Mouse (Mus musculus) thymus, adult 18-20 months (tissue): ENCODE data around the gene Syne1.

Experiments used
- DNase-seq, 2 experiments: peaks; one replicate each; pipeline ENCODE4 v3.0.0; 2022; ENCODE audit warnings: mixed read lengths in 2 of 2

Syne1 gene

GRCm38 (mm10) chr10:5045671-5046070 lies 505.6 kb downstream of the Syne1 start:
- no peak for DNase-seq

GRCm38 (mm10) chr10:5045213-5045612 lies 506.1 kb downstream of the Syne1 start:
- no peak for DNase-seq

GRCm38 (mm10) chr10:5044481-5044880 lies 506.8 kb downstream of the Syne1 start:
- DNase-seq = no peak

- DNase-seq = no peak
Measured at GRCm38 (mm10) chr10:5041254-5041653, 510.0 kb downstream of the Syne1 start.

GRCm38 (mm10) chr10:5032192-5033048 lies 518.9 kb downstream of the Syne1 start:
- no peak for DNase-seq

GRCm38 (mm10) chr10:5029883-5030282 lies 521.4 kb downstream of the Syne1 start:
- DNase-seq = no peak

GRCm38 (mm10) chr10:5029161-5029560 lies 522.1 kb downstream of the Syne1 start:
- no peak for DNase-seq

- no peak for DNase-seq
Measured at GRCm38 (mm10) chr10:5028301-5028700, 523.0 kb downstream of the Syne1 start.

- no peak for DNase-seq
Measured at GRCm38 (mm10) chr10:5027208-5027607, 524.1 kb downstream of the Syne1 start.

- no peak for DNase-seq
Measured at GRCm38 (mm10) chr10:5025906-5026305, 525.4 kb downstream of the Syne1 start.

- no peak for DNase-seq
Measured at GRCm38 (mm10) chr10:5017148-5017547, 534.1 kb downstream of the Syne1 start.

GRCm38 (mm10) chr10:5014976-5015375 lies 536.3 kb downstream of the Syne1 start:
- DNase-seq = no peak

GRCm38 (mm10) chr10:5012004-5012403 lies 539.3 kb downstream of the Syne1 start:
- no peak for DNase-seq

GRCm38 (mm10) chr10:5008795-5009366 lies 542.4 kb downstream of the Syne1 start:
- DNase-seq = no peak

- DNase-seq = no peak
Measured at GRCm38 (mm10) chr10:4996592-4996991, 554.7 kb downstream of the Syne1 start.

GRCm38 (mm10) chr10:4993802-4994201 lies 557.5 kb downstream of the Syne1 start:
- no peak for DNase-seq

- DNase-seq = no peak
Measured at GRCm38 (mm10) chr10:4983919-4984318, 567.4 kb downstream of the Syne1 start.

- DNase-seq = no peak
Measured at GRCm38 (mm10) chr10:4977374-4977773, 573.9 kb downstream of the Syne1 start.

GRCm38 (mm10) chr10:4976557-4976956 lies 574.7 kb downstream of the Syne1 start:
- DNase-seq = no peak

- no peak for DNase-seq
Measured at GRCm38 (mm10) chr10:4974246-4974645, 577.0 kb downstream of the Syne1 start.

GRCm38 (mm10) chr10:4972026-4972425 lies 579.3 kb downstream of the Syne1 start:
- no peak for DNase-seq

GRCm38 (mm10) chr10:4971586-4971985 lies 579.7 kb downstream of the Syne1 start:
- DNase-seq = no peak

GRCm38 (mm10) chr10:4971156-4971555 lies 580.1 kb downstream of the Syne1 start:
- DNase-seq = no peak
